Comparison of ENCODE assay signal across 26 mouse cellular contexts in the genomic region with DNA sequence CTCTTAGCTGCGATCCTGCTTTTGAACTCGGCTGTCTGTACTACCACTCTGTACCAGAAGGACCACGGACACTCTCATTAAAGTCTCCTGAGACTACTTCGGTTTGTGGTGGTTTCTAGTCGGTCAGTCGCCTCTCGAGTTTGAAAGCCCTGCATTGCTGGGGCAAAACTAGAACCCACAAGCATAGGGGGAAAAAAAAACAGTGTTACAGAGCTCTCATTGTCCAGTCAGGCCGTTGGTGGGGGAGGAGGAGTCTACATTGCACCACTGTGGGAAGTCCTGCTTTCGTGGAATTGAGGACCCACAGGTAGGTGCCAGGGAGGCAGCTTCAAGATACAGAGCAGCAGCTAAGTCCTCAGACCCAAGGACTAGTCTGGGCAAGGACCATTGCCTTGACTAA. TPM values are rescaled to one million over a fixed set of nuclear protein-coding genes. Genes with fewer than 3 reads are reported as not detected.
DNase-seq lines count a peak whose midpoint lies in the region; ATAC-seq and TF ChIP-seq lines count a peak whose summit lies in the region.
"Had no signal": no experiment of that assay in that cellular context is flagged by ENCODE, and none has a peak within 500 bp of the region (broad histone marks: within the 10 kb centered on the region; RNA-seq: fewer than 3 reads in every experiment).

No protein-coding gene starts in this region.

- TF ChIP-seq POLR2A in CH12.LX (IDR thresholded peaks at IDR 0.05; ENCODE audit: low read depth, low read length) = no peak

- peak; percentile 67 for DNase-seq in heart, adult 11 months
- DNase-seq in heart, postnatal 4 days = no peak
- peak; percentile 50 for DNase-seq in intestine, embryonic 14.5 days (ENCODE audit: low spot score)
- DNase-seq in CH12.LX (ENCODE audit: extremely low read depth) = no peak
- no peak for DNase-seq in ES-E14 (ENCODE audit: low read depth, low spot score)
- no peak for DNase-seq in gastrocnemius, postnatal 4 days (ENCODE audit: low spot score in 2 of 2)
- DNase-seq: adrenal gland, adult 2 months; adrenal gland, postnatal 10 days; adrenal gland, postnatal 25 days; B cell, adult 2 months; cerebellum, adult 11 months; cerebellum, adult 18-20 months; cerebellum, adult 8-10 months; cerebellum, adult 9-11 months; cerebellum, postnatal 14 days; cerebellum, postnatal 36 days; embryo, embryonic 11 days had no signal

- H3K4me2 ChIP-seq in intestine, embryonic 14.5 days (ENCODE audit: low read length) = no peak overlapping the region
- H3K4me2 ChIP-seq in intestine, postnatal 0 days (replicated peaks; ENCODE audit: low read depth) = no peak overlapping the region
- H3K4me2 ChIP-seq in CH12.LX (ENCODE audit: insufficient read depth, low read depth, poor library complexity, severe bottlenecking) = no peak overlapping the region
- H3K4me2 ChIP-seq: embryonic facial prominence, embryonic 13.5 days; embryonic facial prominence, embryonic 15.5 days; forebrain, embryonic 12.5 days had no signal

- H3K9me3 ChIP-seq in intestine, embryonic 14.5 days (ENCODE audit: control insufficient read depth, low read length) = no peaks in the 10 kb centered on the region
- H3K9me3 ChIP-seq in intestine, postnatal 0 days (ENCODE audit: control insufficient read depth) = no peaks in the 10 kb centered on the region
- no peaks in the 10 kb centered on the region for H3K9me3 ChIP-seq in CH12.LX (replicated peaks; ENCODE audit: low read length)
- no peaks in the 10 kb centered on the region for H3K9me3 ChIP-seq in ES-E14 (ENCODE audit: control insufficient read depth, insufficient read depth, low read depth, low read length)
- H3K9me3 ChIP-seq: embryonic facial prominence, embryonic 13.5 days; embryonic facial prominence, embryonic 15.5 days; forebrain, embryonic 10.5 days; forebrain, embryonic 12.5 days had no signal

- TF ChIP-seq CTCF in intestine, postnatal 0 days (IDR thresholded peaks at IDR 0.05; ENCODE audit: low read depth) = no peak
- no peak for TF ChIP-seq CTCF in CH12.LX (conservative IDR thresholded peaks at IDR 0.05 in 1 of 2, IDR thresholded peaks at IDR 0.05 in 1 of 2; ENCODE audit: low read depth in 2 of 2, low read length in 2 of 2)

- H3K4me1 ChIP-seq in intestine, embryonic 14.5 days (replicated peaks; ENCODE audit: control insufficient read depth, insufficient read depth, low read length) = no peaks in the 10 kb centered on the region
- H3K4me1 ChIP-seq in intestine, postnatal 0 days (replicated peaks; ENCODE audit: control insufficient read depth, insufficient read depth, low read length) = no peaks in the 10 kb centered on the region; the same call in 1 of the 2 replicates
- H3K4me1 ChIP-seq in CH12.LX (ENCODE audit: control insufficient read depth in 1 of 2, insufficient read depth in 2 of 2) = peaks cover 18 to 27% of the 10 kb centered on the region in 2 experiments; a peak in 2 of 4 replicates
- peaks cover 3 to 17% of the 10 kb centered on the region in 2 experiments; a peak in 3 of 4 replicates for H3K4me1 ChIP-seq in ES-E14 (ENCODE audit: control insufficient read depth in 2 of 2, insufficient read depth in 2 of 2, low read length in 2 of 2, poor library complexity in 1 of 2)
- H3K4me1 ChIP-seq: embryonic facial prominence, embryonic 13.5 days; embryonic facial prominence, embryonic 15.5 days; forebrain, embryonic 10.5 days; forebrain, embryonic 12.5 days had no signal

- no peak for TF ChIP-seq RAD21 in CH12.LX (IDR thresholded peaks at IDR 0.05; ENCODE audit: low read depth, low read length)

- TF ChIP-seq EP300 in CH12.LX (IDR thresholded peaks at IDR 0.05; ENCODE audit: low read length) = no peak

- dilution Hi-C loops in CH12.LX (cut with MboI; ENCODE audit: extremely low pct_ligation_motif_present, extremely low pct_unique_long_range_greater_than_20kb, low sequenced_read_pairs) = no loop called here

- no peak overlapping the region for H3K27ac ChIP-seq in intestine, embryonic 14.5 days (ENCODE audit: low read depth)
- no peak overlapping the region for H3K27ac ChIP-seq in intestine, postnatal 0 days (ENCODE audit: low read depth, low read length)
- H3K27ac ChIP-seq in CH12.LX (ENCODE audit: insufficient read depth, low read depth) (peak overlapping the region; percentile 35; the same call in 1 of the 2 replicates), ES-E14 (ENCODE audit: insufficient read depth, low read depth, low read length, poor library complexity, severe bottlenecking) (no peak overlapping the region)
- H3K27ac ChIP-seq: embryonic facial prominence, embryonic 13.5 days; embryonic facial prominence, embryonic 15.5 days; forebrain, embryonic 10.5 days; forebrain, embryonic 12.5 days had no signal

- no peak overlapping the region for H3K4me3 ChIP-seq in intestine, embryonic 14.5 days (ENCODE audit: low read depth, low read length)
- no peak overlapping the region for H3K4me3 ChIP-seq in intestine, postnatal 0 days (ENCODE audit: low read depth, low read length)
- H3K4me3 ChIP-seq in CH12.LX (replicated peaks in 1 of 3; ENCODE audit: low read depth in 2 of 3, low read length in 2 of 3, poor library complexity in 1 of 3) = no peak overlapping the region
- peak overlapping the region; percentile 12 to 17; a peak in 2 of 4 replicates for H3K4me3 ChIP-seq in ES-E14 (ENCODE audit: insufficient read depth in 1 of 2, low read depth in 1 of 2, low read length in 2 of 2, poor library complexity in 1 of 2, severe bottlenecking in 1 of 2)
- H3K4me3 ChIP-seq: embryonic facial prominence, embryonic 13.5 days; embryonic facial prominence, embryonic 15.5 days; erythroblast, embryonic 14.5 days; forebrain, embryonic 10.5 days; forebrain, embryonic 12.5 days had no signal

- no peak overlapping the region for H3K9ac ChIP-seq in intestine, embryonic 14.5 days (ENCODE audit: low read length)
- no peak overlapping the region for H3K9ac ChIP-seq in intestine, postnatal 0 days (ENCODE audit: low read depth, low read length)
- H3K9ac ChIP-seq in CH12.LX (ENCODE audit: insufficient read depth, low read depth) (no peak overlapping the region), ES-E14 (ENCODE audit: insufficient read depth, low read depth, low read length, poor library complexity, severe bottlenecking) (no peak overlapping the region)
- H3K9ac ChIP-seq: embryonic facial prominence, embryonic 13.5 days; embryonic facial prominence, embryonic 15.5 days; forebrain, embryonic 12.5 days had no signal

- H3K27me3 ChIP-seq in intestine, embryonic 14.5 days (replicated peaks; ENCODE audit: control insufficient read depth, insufficient read depth, low read length) = no peaks in the 10 kb centered on the region
- no peaks in the 10 kb centered on the region for H3K27me3 ChIP-seq in intestine, postnatal 0 days (replicated peaks; ENCODE audit: control insufficient read depth, insufficient read depth, low read length)
- H3K27me3 ChIP-seq in CH12.LX (replicated peaks) = no peaks in the 10 kb centered on the region
- H3K27me3 ChIP-seq: embryonic facial prominence, embryonic 13.5 days; embryonic facial prominence, embryonic 15.5 days; forebrain, embryonic 12.5 days had no signal

- no peaks in the 10 kb centered on the region for H3K79me2 ChIP-seq in CH12.LX (replicated peaks; ENCODE audit: control insufficient read depth, extremely low read depth, insufficient read depth, poor library complexity, severe bottlenecking)

- H3K36me3 ChIP-seq in intestine, embryonic 14.5 days (ENCODE audit: control insufficient read depth, insufficient read depth, low read length) = peaks cover 43% of the 10 kb centered on the region
- peaks cover 46% of the 10 kb centered on the region for H3K36me3 ChIP-seq in intestine, postnatal 0 days (ENCODE audit: control insufficient read depth, insufficient read depth)
- peaks cover 26 to 56% of the 10 kb centered on the region in 2 experiments for H3K36me3 ChIP-seq in CH12.LX (replicated peaks in 1 of 2; ENCODE audit: control insufficient read depth in 1 of 2, insufficient read depth in 1 of 2, low read length in 1 of 2)
- H3K36me3 ChIP-seq in ES-E14 (ENCODE audit: control insufficient read depth, insufficient read depth, low read length, poor library complexity, severe bottlenecking) = peaks cover 14% of the 10 kb centered on the region; the same call in 1 of the 2 replicates

- 92% methylated on average over 9 of the region's 9 CpGs for WGBS in intestine, embryonic 14.5 days
- 90% methylated on average over 9 of the region's 9 CpGs for WGBS in intestine, postnatal 0 days

- ATAC-seq in intestine, embryonic 14.5 days (replicated peaks; ENCODE audit: low FRiP score, low TSS enrichment, low read depth) = no peak
- ATAC-seq in intestine, postnatal 0 days = no peak
- ATAC-seq: CD4-positive, CD25-positive, alpha-beta regulatory T cell, adult 4 months; forebrain, embryonic 14.5 days; forebrain, embryonic 16.5 days had no signal

- in situ Hi-C loops in CH12.LX (cut with MboI; ENCODE audit: low pct_ligation_motif_present, low pct_unique_long_range_greater_than_20kb, low sequenced_read_pairs) = loop anchor here (5.0 kb wide), 2 partner anchors 67 to 252 kb away; no protein-coding TSS in a partner anchor
- in situ Hi-C loops in ES-E14 (cut with MboI; ENCODE audit: low sequenced_read_pairs in 2 of 2, unreplicated experiment in 2 of 2) = loop anchor here in 1 of 2 experiments (5.0 kb wide), 1 partner anchor 252 kb away; no protein-coding TSS in a partner anchor

TF ChIP-seq in CH12.LX, 34 proteins besides CTCF, POLR2A, EP300 and RAD21:
- TF ChIP-seq KAT2A (IDR thresholded peaks at IDR 0.05; ENCODE audit: insufficient replicate concordance, low read length) (no peak), NELFE (IDR thresholded peaks at IDR 0.05; ENCODE audit: low read depth, low read length) (no peak), ZMIZ1 (IDR thresholded peaks at IDR 0.05; ENCODE audit: low read depth, low read length) (no peak), ZNF384 (IDR thresholded peaks at IDR 0.05; ENCODE audit: low read depth, low read length) (peak; percentile 65)

TF ChIP-seq in ES-E14, 5 proteins besides CTCF, POLR2A, EP300 and RAD21:
- TF ChIP-seq MAFK (IDR thresholded peaks at IDR 0.05; ENCODE audit: insufficient read depth, low read depth, low read length) (no peak), HCFC1 (IDR thresholded peaks at IDR 0.05; ENCODE audit: borderline replicate concordance, insufficient read depth, low read length) (no peak), ZNF384 (IDR thresholded peaks at IDR 0.05; ENCODE audit: low read depth, low read length) (no peak), ZC3H11A (IDR thresholded peaks at IDR 0.05; ENCODE audit: borderline replicate concordance, low read depth, low read length) (no peak), CHD2 (IDR thresholded peaks at IDR 0.05; ENCODE audit: low read depth, low read length) (no peak)

RNA-seq across cellular contexts. Expression of a gene that starts 27.0 kb away (rescaled TPM):
- 10 to 100 TPM; 47.6 to 48.8 TPM for total RNA-seq in heart, postnatal 4 days (2021)
- polyA plus RNA-seq in intestine, embryonic 14.5 days (2014; fragmentation: Nextera tagmentation; extraction: Ambion mirVana) = 24.8 and 25.4 TPM in 2 replicates
- polyA plus RNA-seq in intestine, postnatal 0 days (2015; fragmentation: Nextera tagmentation; extraction: Ambion mirVana) = 13.0 and 14.2 TPM in 2 replicates
- total RNA-seq in CH12.LX (2012; rRNA removed) = 21.0 and 21.1 TPM in 2 replicates
- total RNA-seq in CH12.LX (2014; rRNA removed) = 15.3 and 18.6 TPM in 2 replicates
- polyA plus RNA-seq in CH12.LX (2012; ENCODE audit: insufficient read length, low read depth) = 23.6 and 25.1 TPM in 2 replicates
- 23.5 TPM in 2 replicates for total RNA-seq in ES-E14 (2012; rRNA removed)
- 10 to 100 TPM; 46.0 to 49.7 TPM for total RNA-seq in gastrocnemius, postnatal 4 days (2021)

Comparison
In these comparisons a context has a peak if more than half of its experiments do, and no peak if none do; other contexts are left out.
1. DNase-seq: peak in heart, adult 11 months (single experiment) and intestine, embryonic 14.5 days (single experiment); none in heart, postnatal 4 days (single experiment), CH12.LX (single experiment), ES-E14 (single experiment) and gastrocnemius, postnatal 4 days (0 of 2).
2. H3K4me3 ChIP-seq: peak in ES-E14 (2 of 2); none in intestine, embryonic 14.5 days (single experiment), intestine, postnatal 0 days (single experiment) and CH12.LX (0 of 3).